Mouse (Mus musculus) MEL (cell line): ENCODE measurements at regions not wholly inside any gene's neighbourhood (a gene's known extent, or its start where the extent isn't known, plus 50 kb on each side); places are given as distances from the start of the nearest gene placed in this dataset.

ENCODE experiments used
- DNase-seq: peaks from one replicate; pipeline ENCODE4 v3.0.0; 2011; ENCODE audit warnings: low read depth, low spot score
- H3K27ac ChIP-seq: 2 replicates; pipeline ENCODE4 v1.5.1; 2012; ENCODE audit warnings: low read depth, mild to moderate bottlenecking, control low read depth, low read length, moderate library complexity; ENCODE audit not compliant: control insufficient read depth
- H3K27me3 ChIP-seq, 2 experiments: fragments of 150-350 bp in 1 of 2; sonication (generic) in 1 of 2; 2 replicates each; pipeline ENCODE4 v1.6.1; 2012; ENCODE audit warnings: low read length in 2 of 2, mild to moderate bottlenecking in 2 of 2, improper control_type of control experiment in 1 of 2, moderate library complexity in 1 of 2; ENCODE audit not compliant: insufficient read depth in 2 of 2, control insufficient read depth in 1 of 2
- H3K36me3 ChIP-seq, 2 experiments: 2 replicates each; pipeline ENCODE4 v1.6.1; 2012 to 2014; ENCODE audit warnings: low read length in 2 of 2, improper control_type of control experiment in 1 of 2, inconsistent platforms in 1 of 2, mild to moderate bottlenecking in 1 of 2; ENCODE audit not compliant: insufficient read depth in 2 of 2, control insufficient read depth in 1 of 2
- H3K4me1 ChIP-seq, 2 experiments: fragments of 150-350 bp in 1 of 2; sonication (generic) in 1 of 2; 2 replicates each; pipeline ENCODE4 v1.6.1; 2012; ENCODE audit warnings: low read length in 2 of 2, improper control_type of control experiment in 1 of 2, mild to moderate bottlenecking in 1 of 2; ENCODE audit not compliant: insufficient read depth in 2 of 2, control insufficient read depth in 1 of 2
- H3K4me3 ChIP-seq, 2 experiments: fragments of 150-350 bp in 1 of 2; sonication (generic) in 1 of 2; 2 replicates each; pipeline ENCODE4 v1.5.1; 2012; ENCODE audit warnings: low read depth in 2 of 2, low read length in 2 of 2, mild to moderate bottlenecking in 2 of 2, moderate library complexity in 2 of 2, control low read depth in 1 of 2, improper control_type of control experiment in 1 of 2; ENCODE audit not compliant: control insufficient read depth in 1 of 2, insufficient read depth in 1 of 2
- H3K79me2 ChIP-seq: 2 replicates; pipeline ENCODE4 v1.6.1; 2012; ENCODE audit warnings: mild to moderate bottlenecking, low read length, moderate library complexity; ENCODE audit not compliant: control insufficient read depth, poor library complexity, insufficient read depth
- H3K9ac ChIP-seq: 2 replicates; pipeline ENCODE4 v1.6.1; 2012; ENCODE audit warnings: low read depth, mild to moderate bottlenecking, control low read depth, low read length, moderate library complexity; ENCODE audit not compliant: control insufficient read depth, poor library complexity, severe bottlenecking
- H3K9me3 ChIP-seq: fragments of 150-350 bp; sonication (generic); replicated peaks from 2 replicates; pipeline ENCODE4 v1.6.1; 2012; ENCODE audit warnings: mild to moderate bottlenecking, low read length, improper control_type of control experiment, moderate library complexity; ENCODE audit not compliant: insufficient read depth
- CHD1 ChIP-seq: IDR thresholded peaks from 2 replicates; pipeline ENCODE4 v1.6.1; 2012; ENCODE audit warnings: low read depth, mild to moderate bottlenecking, inconsistent platforms, low read length, improper control_type of control experiment
- CHD2 ChIP-seq: IDR thresholded peaks from 2 replicates; pipeline ENCODE4 v1.6.1; 2011; ENCODE audit warnings: low read length, improper control_type of control experiment
- CTCF ChIP-seq, 3 experiments: IDR thresholded peaks in 2 of 3; conservative IDR thresholded peaks in 1 of 3; 2 replicates each; pipeline ENCODE4 v1.5.1; 2011 to 2012; ENCODE audit warnings: low read length in 3 of 3, low read depth in 2 of 3, mild to moderate bottlenecking in 2 of 3, improper control_type of control experiment in 1 of 3, inconsistent platforms in 1 of 3, mixed read lengths in 1 of 3, moderate library complexity in 1 of 3; ENCODE audit not compliant: control insufficient read depth in 1 of 3, insufficient read depth in 1 of 3, poor library complexity in 1 of 3, severe bottlenecking in 1 of 3
- E2F4 ChIP-seq: IDR thresholded peaks from 2 replicates; pipeline ENCODE4 v1.6.1; 2011; ENCODE audit warnings: low read depth, low read length, improper control_type of control experiment, borderline replicate concordance
- ELF1 ChIP-seq: IDR thresholded peaks from 2 replicates; pipeline ENCODE4 v1.6.1; 2014; ENCODE audit warnings: low read depth, mild to moderate bottlenecking, inconsistent platforms, low read length, improper control_type of control experiment, moderate library complexity
- ETS1 ChIP-seq: IDR thresholded peaks from 2 replicates; pipeline ENCODE4 v1.6.1; 2012; ENCODE audit warnings: low read depth, mild to moderate bottlenecking, inconsistent platforms, low read length, improper control_type of control experiment, moderate library complexity
- GABPA ChIP-seq: IDR thresholded peaks from 2 replicates; pipeline ENCODE4 v1.6.1; 2012; ENCODE audit warnings: low read depth, mild to moderate bottlenecking, inconsistent platforms, low read length, improper control_type of control experiment, moderate library complexity
- GATA1 ChIP-seq: IDR thresholded peaks from 2 replicates; pipeline ENCODE4 v1.6.1; 2011; ENCODE audit warnings: low read depth, low read length, improper control_type of control experiment
- HCFC1 ChIP-seq: IDR thresholded peaks from 2 replicates; pipeline ENCODE4 v1.6.1; 2012; ENCODE audit warnings: low read depth, mild to moderate bottlenecking, inconsistent platforms, low read length, improper control_type of control experiment, moderate library complexity
- MAFK ChIP-seq: IDR thresholded peaks from 2 replicates; pipeline ENCODE4 v1.6.1; 2011; ENCODE audit warnings: low read depth, mild to moderate bottlenecking, low read length, improper control_type of control experiment, borderline replicate concordance
- MAX ChIP-seq: IDR thresholded peaks from 2 replicates; pipeline ENCODE4 v1.6.1; 2011; ENCODE audit warnings: low read length, improper control_type of control experiment
- MXI1 ChIP-seq: IDR thresholded peaks from 2 replicates; pipeline ENCODE4 v1.6.1; 2011; ENCODE audit warnings: mild to moderate bottlenecking, low read depth, low read length, improper control_type of control experiment
- MYC ChIP-seq: IDR thresholded peaks from 2 replicates; pipeline ENCODE4 v1.6.1; 2011; ENCODE audit warnings: low read depth, mild to moderate bottlenecking, low read length, improper control_type of control experiment, moderate library complexity
- POLR2A ChIP-seq, 2 experiments: IDR thresholded peaks; 2 replicates each; pipeline ENCODE4 v1.6.1; 2011 to 2012; ENCODE audit warnings: low read length in 2 of 2, mild to moderate bottlenecking in 2 of 2, control low read depth in 1 of 2, improper control_type of control experiment in 1 of 2, low read depth in 1 of 2, moderate library complexity in 1 of 2; ENCODE audit not compliant: control insufficient read depth in 1 of 2, insufficient read depth in 1 of 2, poor library complexity in 1 of 2
- POLR2AphosphoS2 ChIP-seq: IDR thresholded peaks from 2 replicates; pipeline ENCODE4 v1.6.1; 2011; ENCODE audit warnings: low read length, improper control_type of control experiment
- POLR2AphosphoS5 ChIP-seq: IDR thresholded peaks from 2 replicates; pipeline ENCODE4 v1.6.1; 2012; ENCODE audit warnings: low read depth, borderline replicate concordance, mild to moderate bottlenecking, inconsistent platforms, low read length, moderate library complexity, mixed read lengths
- RCOR1 ChIP-seq: IDR thresholded peaks from 2 replicates; pipeline ENCODE4 v1.6.1; 2012; ENCODE audit warnings: low read depth, mild to moderate bottlenecking, inconsistent platforms, low read length, improper control_type of control experiment
- SIN3A ChIP-seq: IDR thresholded peaks from 2 replicates; pipeline ENCODE4 v1.6.1; 2012; ENCODE audit warnings: low read length, improper control_type of control experiment, inconsistent platforms
- TCF12 ChIP-seq: IDR thresholded peaks from 2 replicates; pipeline ENCODE4 v1.6.1; 2014; ENCODE audit warnings: low read depth, mild to moderate bottlenecking, inconsistent platforms, low read length, improper control_type of control experiment, moderate library complexity
- UBTF ChIP-seq: IDR thresholded peaks from 2 replicates; pipeline ENCODE4 v1.6.1; 2012; ENCODE audit warnings: low read depth, mild to moderate bottlenecking, inconsistent platforms, low read length, improper control_type of control experiment, moderate library complexity, borderline replicate concordance; ENCODE audit not compliant: insufficient read depth
- USF1 ChIP-seq: IDR thresholded peaks from 2 replicates; pipeline ENCODE4 v1.6.1; 2014; ENCODE audit warnings: low read depth, mild to moderate bottlenecking, inconsistent platforms, low read length, improper control_type of control experiment, moderate library complexity
- USF2 ChIP-seq, 2 experiments: IDR thresholded peaks; 2 replicates each; pipeline ENCODE4 v1.6.1; 2011 to 2012; ENCODE audit warnings: improper control_type of control experiment in 2 of 2, low read length in 2 of 2, borderline replicate concordance in 1 of 2, inconsistent platforms in 1 of 2, low read depth in 1 of 2, mild to moderate bottlenecking in 1 of 2; ENCODE audit not compliant: insufficient read depth in 1 of 2
- ZC3H11A ChIP-seq: IDR thresholded peaks from 2 replicates; pipeline ENCODE4 v1.6.1; 2012; ENCODE audit warnings: low read depth, mild to moderate bottlenecking, inconsistent platforms, low read length, improper control_type of control experiment
- ZKSCAN1 ChIP-seq: IDR thresholded peaks from 2 replicates; pipeline ENCODE4 v1.6.1; 2012; ENCODE audit warnings: low read depth, mild to moderate bottlenecking, inconsistent platforms, low read length, improper control_type of control experiment, moderate library complexity
- ZMIZ1 ChIP-seq: IDR thresholded peaks from 2 replicates; pipeline ENCODE4 v1.6.1; 2012; ENCODE audit warnings: low read depth, mild to moderate bottlenecking, inconsistent platforms, low read length, improper control_type of control experiment, moderate library complexity

GRCm38 (mm10) chr7:88206914-88207710, 70.8 kb upstream of the Ctsc start:
- Histone ChIP-seq H3K9ac (no peak overlapping the region), H3K36me3 (peaks cover 0 to 2% of the 10 kb centered on the region in 2 experiments; a peak in 1 of 4 replicates), H3K4me3 (no peak overlapping the region), H3K4me1 (no peaks in the 10 kb centered on the region; a peak in 1 of 4 replicates), H3K9me3 (no peaks in the 10 kb centered on the region), H3K27ac (no peak overlapping the region), H3K79me2 (no peaks in the 10 kb centered on the region)
- peak; percentile 29 for DNase-seq
- no peak for TF ChIP-seq GABPA
- TF ChIP-seq MXI1, result no peak
- no peak for TF ChIP-seq SIN3A
- TF ChIP-seq ELF1, result no peak
- TF ChIP-seq HCFC1, result no peak
- TF ChIP-seq ETS1, result no peak
- TF ChIP-seq USF2 (IDR thresholded peaks at IDR 0.05; ENCODE audit: borderline replicate concordance in 1 of 2, insufficient read depth in 1 of 2, low read depth in 1 of 2, low read length in 2 of 2), result no peak
- TF ChIP-seq TCF12, result no peak
- no peak for TF ChIP-seq CHD1
- no peak for TF ChIP-seq ZMIZ1
- no peak for TF ChIP-seq CTCF (IDR thresholded peaks at IDR 0.05 in 2 of 3, conservative IDR thresholded peaks at IDR 0.05 in 1 of 3; ENCODE audit: control insufficient read depth in 1 of 3, insufficient read depth in 1 of 3, low read depth in 2 of 3, low read length in 3 of 3, poor library complexity in 1 of 3, severe bottlenecking in 1 of 3)
- no peak for TF ChIP-seq MAX
- no peak for TF ChIP-seq USF1
- no peak for TF ChIP-seq POLR2A (IDR thresholded peaks at IDR 0.05; ENCODE audit: control insufficient read depth in 1 of 2, insufficient read depth in 1 of 2, low read depth in 1 of 2, low read length in 2 of 2, poor library complexity in 1 of 2)
- TF ChIP-seq, all 39 proteins: peak for 0
- H3K27me3 ChIP-seq, result no peaks in the 10 kb centered on the region

GRCm38 (mm10) chr7:88214713-88215198, 63.1 kb upstream of the Ctsc start:
- TF ChIP-seq POLR2AphosphoS2 (no peak), ZMIZ1 (no peak), POLR2AphosphoS5 (no peak), E2F4 (no peak), UBTF (no peak), ZKSCAN1 (no peak), TCF12 (no peak), ZC3H11A (no peak), MAFK (no peak), MYC (no peak), GATA1 (no peak), ELF1 (no peak), CTCF (IDR thresholded peaks at IDR 0.05 in 2 of 3, conservative IDR thresholded peaks at IDR 0.05 in 1 of 3; ENCODE audit: control insufficient read depth in 1 of 3, insufficient read depth in 1 of 3, low read depth in 2 of 3, low read length in 3 of 3, poor library complexity in 1 of 3, severe bottlenecking in 1 of 3) (no peak), GABPA (no peak), MAX (no peak), RCOR1 (no peak), CHD2 (no peak), ETS1 (no peak)
- H3K4me1 ChIP-seq, result no peaks in the 10 kb centered on the region

More at GRCm38 (mm10) chr7:88214713-88215198, 63.1 kb upstream of the Ctsc start:
- H3K27ac ChIP-seq, result no peak overlapping the region
- no peak for DNase-seq
- H3K36me3 ChIP-seq, result no peaks in the 10 kb centered on the region
- H3K9ac ChIP-seq, result no peak overlapping the region
- no peaks in the 10 kb centered on the region for H3K79me2 ChIP-seq
- H3K27me3 ChIP-seq, result no peaks in the 10 kb centered on the region
- no peaks in the 10 kb centered on the region for H3K9me3 ChIP-seq
- H3K4me3 ChIP-seq, result no peak overlapping the region
